Comparison of ENCODE assay signal across 9 mouse cellular contexts in the genomic region with DNA sequence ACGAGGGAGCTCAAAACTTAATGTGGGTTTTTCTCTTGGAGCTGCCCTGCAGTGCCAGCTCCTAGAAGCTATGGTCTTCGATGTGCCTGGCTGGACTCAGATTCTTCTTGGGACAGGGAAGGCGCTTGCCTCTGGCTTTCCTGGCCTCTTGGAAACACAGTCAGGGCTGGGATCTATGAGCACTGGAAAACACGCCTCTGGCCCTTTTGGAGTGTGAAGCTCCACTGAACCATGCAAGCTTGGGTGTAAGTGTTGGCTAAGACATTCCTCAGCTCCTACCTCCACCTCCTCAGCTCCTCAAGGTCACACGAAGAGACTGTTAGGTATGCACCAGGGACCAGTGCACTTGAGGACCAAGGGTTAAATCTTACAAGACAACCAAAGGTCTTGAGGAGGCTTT. TPM values are rescaled to one million over a fixed set of nuclear protein-coding genes. Genes with fewer than 3 reads are reported as not detected.
A peak's percentile ranks its signal among the peaks of the same experiment; 100 is the strongest.
DNase-seq lines count a peak whose midpoint lies in the region; ATAC-seq and TF ChIP-seq lines count a peak whose summit lies in the region.
"Had no signal": no experiment of that assay in that cellular context is flagged by ENCODE, and none has a peak within 500 bp of the region (broad histone marks: within the 10 kb centered on the region; RNA-seq: fewer than 3 reads in every experiment).

No protein-coding gene starts in this region.

- peaks cover 19% of the 10 kb centered on the region for H3K27me3 ChIP-seq in lung, embryonic 14.5 days (ENCODE audit: insufficient read depth, low read length)
- H3K27me3 ChIP-seq in embryonic facial prominence, embryonic 15.5 days, result peaks cover 26% of the 10 kb centered on the region
- H3K27me3 ChIP-seq in kidney, embryonic 14.5 days (ENCODE audit: control insufficient read depth, insufficient read depth, low read length), result peaks cover 13% of the 10 kb centered on the region
- peaks cover 62% of the 10 kb centered on the region for H3K27me3 ChIP-seq in neural tube, embryonic 12.5 days (replicated peaks)

- peak overlapping the region; percentile 93 for H3K4me2 ChIP-seq in lung, embryonic 14.5 days
- H3K4me2 ChIP-seq in embryonic facial prominence, embryonic 15.5 days (replicated peaks), result peak overlapping the region; percentile 81
- H3K4me2 ChIP-seq in kidney, embryonic 14.5 days (replicated peaks; ENCODE audit: low read depth, low read length), result peak overlapping the region; percentile 78
- peak overlapping the region; percentile 76 for H3K4me2 ChIP-seq in neural tube, embryonic 12.5 days (replicated peaks)

- 30% methylated on average over 5 of the region's 5 CpGs for WGBS in lung, embryonic 14.5 days
- 29% methylated on average over 5 of the region's 5 CpGs for WGBS in embryonic facial prominence, embryonic 15.5 days
- WGBS in kidney, embryonic 14.5 days, result 27% methylated on average over 5 of the region's 5 CpGs
- 30% methylated on average over 5 of the region's 5 CpGs for WGBS in neural tube, embryonic 12.5 days

- peak overlapping the region; percentile 80 for H3K4me3 ChIP-seq in lung, embryonic 14.5 days (ENCODE audit: low read depth, low read length)
- H3K4me3 ChIP-seq in embryonic facial prominence, embryonic 15.5 days (replicated peaks), result peak overlapping the region; percentile 67
- peak overlapping the region; percentile 52 for H3K4me3 ChIP-seq in kidney, embryonic 14.5 days (ENCODE audit: low read length)
- H3K4me3 ChIP-seq in neural tube, embryonic 12.5 days, result no peak overlapping the region

- peak overlapping the region; percentile 99 for H3K9ac ChIP-seq in lung, embryonic 14.5 days
- H3K9ac ChIP-seq in embryonic facial prominence, embryonic 15.5 days, result peak overlapping the region; percentile 46
- peak overlapping the region; percentile 58; the same call in 1 of the 2 replicates for H3K9ac ChIP-seq in kidney, embryonic 14.5 days (ENCODE audit: low read depth, low read length)
- 0 out of 2 replicates have a peak overlapping the region, but pooled peaks have one; percentile 46 for H3K9ac ChIP-seq in neural tube, embryonic 12.5 days

- no peak for TF ChIP-seq CTCF in lung, embryonic 14.5 days (IDR thresholded peaks at IDR 0.05; ENCODE audit: low read depth)

- peaks cover 33% of the 10 kb centered on the region for H3K36me3 ChIP-seq in lung, embryonic 14.5 days (ENCODE audit: insufficient read depth)
- no peaks in the 10 kb centered on the region for H3K36me3 ChIP-seq in embryonic facial prominence, embryonic 15.5 days
- H3K36me3 ChIP-seq in kidney, embryonic 14.5 days (ENCODE audit: control insufficient read depth, insufficient read depth, low read length), result peaks cover 15% of the 10 kb centered on the region; the same call in 1 of the 2 replicates
- no peaks in the 10 kb centered on the region for H3K36me3 ChIP-seq in neural tube, embryonic 12.5 days

- no peak for ATAC-seq in lung, embryonic 14.5 days (ENCODE audit: insufficient read depth)
- no peak for ATAC-seq in embryonic facial prominence, embryonic 15.5 days (ENCODE audit: insufficient number of reproducible peaks, low FRiP score, low TSS enrichment, low read depth)
- ATAC-seq in kidney, embryonic 14.5 days (ENCODE audit: low FRiP score, low TSS enrichment), result no peak
- ATAC-seq in neural tube, embryonic 12.5 days (ENCODE audit: low FRiP score, low read depth), result no peak

- no peaks in the 10 kb centered on the region for H3K9me3 ChIP-seq in lung, embryonic 14.5 days (ENCODE audit: low read depth, low read length)
- H3K9me3 ChIP-seq in embryonic facial prominence, embryonic 15.5 days (replicated peaks), result no peaks in the 10 kb centered on the region
- H3K9me3 ChIP-seq in kidney, embryonic 14.5 days (ENCODE audit: control insufficient read depth, low read length), result no peaks in the 10 kb centered on the region
- no peaks in the 10 kb centered on the region for H3K9me3 ChIP-seq in neural tube, embryonic 12.5 days

- peaks cover 11% of the 10 kb centered on the region; the same call in 1 of the 2 replicates for H3K4me1 ChIP-seq in lung, embryonic 14.5 days (ENCODE audit: insufficient read depth)
- peaks cover 45% of the 10 kb centered on the region for H3K4me1 ChIP-seq in embryonic facial prominence, embryonic 15.5 days
- peaks cover 25% of the 10 kb centered on the region for H3K4me1 ChIP-seq in kidney, embryonic 14.5 days (ENCODE audit: control insufficient read depth, insufficient read depth, low read length)
- peaks cover 18% of the 10 kb centered on the region for H3K4me1 ChIP-seq in neural tube, embryonic 12.5 days

- peak overlapping the region; percentile 99 for H3K27ac ChIP-seq in lung, embryonic 14.5 days (ENCODE audit: low read depth)
- H3K27ac ChIP-seq in embryonic facial prominence, embryonic 15.5 days (replicated peaks), result peak overlapping the region; percentile 89
- H3K27ac ChIP-seq in kidney, embryonic 14.5 days (ENCODE audit: low read depth, low read length), result peak overlapping the region; percentile 87; the same call in 1 of the 2 replicates
- no peak overlapping the region for H3K27ac ChIP-seq in neural tube, embryonic 12.5 days

- DNase-seq in lung, embryonic 14.5 days, result no peak
- DNase-seq in lung, postnatal 4 days, result no peak
- no peak for DNase-seq in adrenal gland, postnatal 4 days (ENCODE audit: low spot score in 2 of 2)
- no peak for DNase-seq in retina, postnatal 1 day
- DNase-seq in cerebellum, postnatal 4 days (ENCODE audit: low spot score in 2 of 2), result no peak

RNA-seq across cellular contexts. Expression of gene Gm11444, which starts 5.2 kb away (rescaled TPM):
- polyA plus RNA-seq in lung, embryonic 14.5 days (2014; fragmentation: Nextera tagmentation; extraction: Ambion mirVana), result not detected in 2 replicates
- polyA plus RNA-seq in embryonic facial prominence, embryonic 15.5 days (2015; fragmentation: Nextera tagmentation; extraction: Ambion mirVana), result 0.31 TPM in 1 of 2 replicates, not detected in the other
- polyA plus RNA-seq in kidney, embryonic 14.5 days (2014; fragmentation: Nextera tagmentation; extraction: Ambion mirVana), result not detected in 2 replicates
- not detected in 2 replicates for polyA plus RNA-seq in neural tube, embryonic 12.5 days (2016; fragmentation: Nextera tagmentation; extraction: Ambion mirVana)
- not detected for total RNA-seq in adrenal gland, postnatal 4 days (2021)
- polyA plus RNA-seq: gonadal fat pad, adult 2 months had no signal

RNA-seq across cellular contexts. Expression of gene Tbx2, which starts 12.6 kb away (rescaled TPM):
- polyA plus RNA-seq in lung, embryonic 14.5 days (2014; fragmentation: Nextera tagmentation; extraction: Ambion mirVana), result 61.4 and 67.5 TPM in 2 replicates
- polyA plus RNA-seq in embryonic facial prominence, embryonic 15.5 days (2015; fragmentation: Nextera tagmentation; extraction: Ambion mirVana), result 8.0 and 8.1 TPM in 2 replicates
- polyA plus RNA-seq in kidney, embryonic 14.5 days (2014; fragmentation: Nextera tagmentation; extraction: Ambion mirVana), result 18.2 and 19.8 TPM in 2 replicates
- 4.7 and 5.3 TPM in 2 replicates for polyA plus RNA-seq in neural tube, embryonic 12.5 days (2016; fragmentation: Nextera tagmentation; extraction: Ambion mirVana)
- total RNA-seq in adrenal gland, postnatal 4 days (2021), result 10 to 100 TPM; 63.3 TPM

RNA-seq across cellular contexts. Expression of gene Tbx4, which starts 41.3 kb away (rescaled TPM):
- 67.9 and 73.4 TPM in 2 replicates for polyA plus RNA-seq in lung, embryonic 14.5 days (2014; fragmentation: Nextera tagmentation; extraction: Ambion mirVana)
- 1.8 and 2.1 TPM in 2 replicates for polyA plus RNA-seq in embryonic facial prominence, embryonic 15.5 days (2015; fragmentation: Nextera tagmentation; extraction: Ambion mirVana)
- polyA plus RNA-seq in kidney, embryonic 14.5 days (2014; fragmentation: Nextera tagmentation; extraction: Ambion mirVana), result 0.06 TPM in 1 of 2 replicates, not detected in the other
- polyA plus RNA-seq in neural tube, embryonic 12.5 days (2016; fragmentation: Nextera tagmentation; extraction: Ambion mirVana), result 0.39 and 0.61 TPM in 2 replicates
- not detected for total RNA-seq in adrenal gland, postnatal 4 days (2021)

Comparison
In these comparisons a context has a peak if more than half of its experiments do, and no peak if none do; other contexts are left out.
1. H3K9ac ChIP-seq: peak in every context shown above with its lines; median percentile 99 in lung, embryonic 14.5 days; 58 in kidney, embryonic 14.5 days; 46 in embryonic facial prominence, embryonic 15.5 days; 46 in neural tube, embryonic 12.5 days.
2. RNA of gene Tbx4, which starts 41.3 kb away (polyA plus RNA-seq): 67.9 to 73.4 TPM in lung, embryonic 14.5 days; 1.8 to 2.1 TPM in embryonic facial prominence, embryonic 15.5 days, 0.39 to 0.61 TPM in neural tube, embryonic 12.5 days and 0.06 TPM in kidney, embryonic 14.5 days; every median in the first group is over 10 times any median in the second.
3. Peak in every context shown above with its lines, with median percentiles within 50 percentile points of each other: H3K4me2 ChIP-seq.